Mouse (Mus musculus) cerebellum, postnatal 36 days (tissue): ENCODE data around the gene Klhl40.
A peak's percentile ranks its signal among the peaks of the same experiment; 100 is the strongest.

Experiments used
- DNase-seq, 2 experiments: peaks; one replicate each; pipeline ENCODE4 v3.0.0; 2021 to 2022; ENCODE audit warnings: mixed read lengths in 2 of 2

The Klhl40 gene

DNA sequence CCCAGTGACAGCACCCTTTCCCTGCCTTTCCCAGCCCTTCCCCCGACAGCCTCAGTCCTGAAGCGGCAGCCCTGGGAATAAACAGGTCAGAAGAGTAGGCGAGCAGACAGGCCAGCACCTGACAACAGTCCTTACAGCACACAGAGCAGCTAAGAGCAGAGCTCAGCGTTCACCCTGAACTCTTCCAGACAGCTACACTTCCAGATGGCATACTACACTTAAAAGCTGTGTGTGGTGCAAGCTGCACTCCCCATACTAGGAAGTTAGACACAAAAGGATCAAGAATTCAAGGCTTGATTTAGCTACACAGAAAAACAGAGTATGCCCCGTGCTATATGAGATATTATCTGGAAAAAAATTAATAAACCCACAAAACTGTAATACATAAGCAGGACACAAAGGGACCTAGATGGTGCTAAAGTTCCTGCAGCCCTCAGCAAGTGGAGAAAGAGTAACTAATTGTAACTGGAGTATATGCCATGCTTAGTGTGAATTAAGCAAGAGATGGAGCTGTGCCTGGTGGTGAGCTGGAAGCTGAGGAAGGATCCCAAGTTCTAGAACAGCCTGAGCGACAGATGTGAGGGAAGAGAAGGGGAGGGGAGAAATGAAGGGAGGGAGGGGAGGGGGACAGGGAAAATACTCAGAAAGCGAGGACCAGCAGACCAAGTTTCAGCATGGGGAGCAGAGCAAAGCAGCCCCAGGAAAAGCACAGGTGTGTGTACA, 52.0 kb downstream of the Klhl40 start:
- no peak for DNase-seq

DNA sequence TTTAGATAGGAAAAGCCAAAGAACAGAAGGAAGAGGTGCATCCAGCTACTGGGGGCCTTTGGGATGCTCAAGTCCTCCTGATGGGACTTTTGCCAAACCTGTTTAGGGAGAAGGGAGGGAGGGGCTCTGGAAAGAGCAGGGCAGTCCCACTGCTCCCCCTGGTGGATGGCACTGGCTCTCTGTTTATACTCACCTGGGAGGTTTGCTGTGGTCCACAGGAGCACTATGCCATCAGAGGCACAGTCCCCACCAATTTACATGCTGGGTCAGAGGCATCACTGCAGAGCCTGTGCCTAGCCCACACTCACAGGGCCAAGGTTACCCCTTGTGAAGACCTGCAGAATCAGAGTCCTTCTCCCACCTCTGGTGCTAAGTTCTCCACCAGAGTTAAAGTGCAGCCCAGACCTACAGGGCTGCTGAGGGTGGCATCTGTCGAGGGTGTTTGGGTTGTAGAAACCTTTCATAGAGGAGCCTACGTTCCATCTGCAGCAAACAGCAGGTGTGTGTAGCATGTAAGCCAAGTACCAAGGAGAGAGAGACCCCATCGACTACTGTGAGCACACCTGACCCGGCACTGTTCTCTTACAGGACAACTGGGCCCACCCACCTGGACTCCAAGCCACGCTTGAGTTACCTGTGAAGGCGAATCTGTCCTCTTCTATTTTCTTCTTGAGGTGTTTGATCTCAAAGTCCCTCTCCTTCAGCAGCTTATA, 53.0 kb downstream of the Klhl40 start:
- peak; percentile 54 to 59 for DNase-seq

DNA sequence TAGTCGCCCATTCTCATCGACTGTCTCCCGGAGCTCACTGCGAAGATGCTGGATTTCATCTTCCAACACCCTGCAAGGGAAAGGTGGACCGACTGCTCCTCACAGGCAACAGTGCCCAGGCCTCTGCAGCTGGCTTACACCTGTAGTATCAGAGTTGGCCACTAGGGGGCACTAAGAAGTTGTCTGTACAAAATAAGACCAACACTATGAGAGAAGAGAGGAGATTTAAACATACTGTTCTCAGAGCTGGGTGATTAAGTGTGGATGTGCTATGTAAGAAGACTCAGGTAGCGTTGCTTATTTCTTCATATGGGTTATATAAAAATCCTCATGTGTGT, 53.5 kb downstream of the Klhl40 start:
- DNase-seq, result peak; percentile 81 to 89
